Mouse (Mus musculus) liver, embryonic 14.5 days (tissue): Measurements from ENCODE around the gene Aplp2. TPM values are rescaled to one million over a fixed set of nuclear protein-coding genes. Genes with fewer than 3 reads are reported as not detected.

ENCODE experiments used
- ATAC-seq: fragments of 200-750 bp; cut with Nextera tagmentation; 2 replicates; pipeline ENCODE4 v1.8.0; 2017; ENCODE audit warnings: moderate number of reproducible peaks, mild to moderate bottlenecking, moderate library complexity; ENCODE audit not compliant: insufficient read depth
- DNase-seq, 3 experiments: peaks; one replicate each; pipeline ENCODE4 v3.0.0-alpha.2; 2012 to 2013; ENCODE audit warnings: low read depth in 3 of 3, low spot score in 3 of 3
- H3K27ac ChIP-seq: fragments of 300-500 bp; sonication (generic); 2 replicates; pipeline ENCODE4 v1.5.1; 2014; ENCODE audit warnings: moderate library complexity, mild to moderate bottlenecking, control low read depth, inconsistent platforms
- H3K27me3 ChIP-seq: fragments of 300-500 bp; sonication (generic); 2 replicates; pipeline ENCODE4 v1.6.1; 2014; ENCODE audit warnings: mild to moderate bottlenecking, low read length, moderate library complexity; ENCODE audit not compliant: control insufficient read depth, insufficient read depth
- H3K36me3 ChIP-seq: fragments of 300-500 bp; sonication (generic); replicated peaks from 2 replicates; pipeline ENCODE4 v1.6.1; 2014; ENCODE audit warnings: low read depth; ENCODE audit not compliant: control insufficient read depth, insufficient read depth
- H3K4me1 ChIP-seq, 2 experiments: fragments of 200-500 bp in 1 of 2; fragments of 300-500 bp in 1 of 2; sonication (generic) in 1 of 2; replicated peaks; 2 replicates each; pipeline ENCODE4 v1.6.1; 2012 to 2014; ENCODE audit warnings: antibody characterized with exemption in 1 of 2, inconsistent platforms in 1 of 2, low read length in 1 of 2; ENCODE audit not compliant: control insufficient read depth in 2 of 2, insufficient read depth in 2 of 2
- H3K4me2 ChIP-seq: fragments of 300-500 bp; sonication (generic); 2 replicates; pipeline ENCODE4 v1.6.1; 2014; ENCODE audit warnings: low read depth, mild to moderate bottlenecking, control low read depth, moderate library complexity
- H3K4me3 ChIP-seq, 2 experiments: fragments of 200-500 bp in 1 of 2; fragments of 300-500 bp in 1 of 2; sonication (generic) in 1 of 2; 2 replicates each; pipeline ENCODE4 v1.5.1; 2012 to 2014; ENCODE audit warnings: low read depth in 2 of 2, low read length in 2 of 2, mild to moderate bottlenecking in 2 of 2, control low read depth in 1 of 2, inconsistent platforms in 1 of 2, moderate library complexity in 1 of 2; ENCODE audit not compliant: insufficient read depth in 1 of 2
- H3K9ac ChIP-seq: fragments of 300-500 bp; sonication (generic); replicated peaks from 2 replicates; pipeline ENCODE4 v1.6.1; 2014; ENCODE audit warnings: mild to moderate bottlenecking, control low read depth, moderate library complexity
- H3K9me3 ChIP-seq: fragments of 300-500 bp; sonication (generic); 2 replicates; pipeline ENCODE4 v1.6.1; 2016; ENCODE audit warnings: low read length, mixed read lengths; ENCODE audit not compliant: control insufficient read depth
- CTCF ChIP-seq: IDR thresholded peaks from 2 replicates; pipeline ENCODE4 v1.5.1; 2016; ENCODE audit warnings: antibody characterized with exemption, low read depth, control low read depth
- EP300 ChIP-seq: IDR thresholded peaks from 2 replicates; pipeline ENCODE4 v1.6.1; 2016; ENCODE audit warnings: antibody characterized with exemption, low read depth
- WGBS: fragments of 180-500 bp; shearing (Covaris S2); extraction: QIAGEN DNeasy Blood & Tissue Kit; methylation state at CpG from one replicate; pipeline ENCODE4 v1.1.7; 2014; ENCODE audit not compliant: insufficient replicate concordance; 5-methylcytosine and 5-hydroxymethylcytosine counted together
- polyA plus RNA-seq, 2 experiments: library from polyadenylated mRNA; depleted of rRNA in 1 of 2; stranded (reverse) in 1 of 2; unstranded in 1 of 2; fragments of >200 nt; fragmentation: Nextera tagmentation in 1 of 2; extraction: Ambion mirVana in 1 of 2; gene quantifications; 2 replicates each; pipeline versions ENCODE4 v1.2.1 to v1.2.3; 2012 to 2014

Gene Aplp2
- polyA plus RNA-seq, 2 experiments = 120 to 163 TPM

GRCm38 (mm10) chr9:31253866-31254696 is 42.5 kb upstream of the Aplp2 start:
- WGBS = 21% methylated on average over 11 of the region's 11 CpGs
- Histone ChIP-seq H3K27ac (peak overlapping the region; percentile 90), H3K36me3 (no peaks in the 10 kb centered on the region), H3K27me3 (no peaks in the 10 kb centered on the region), H3K9me3 (no peaks in the 10 kb centered on the region), H3K4me2 (peak overlapping the region; percentile 84), H3K9ac (peak overlapping the region; percentile 70), H3K4me1 (peaks cover 53 to 59% of the 10 kb centered on the region in 2 experiments), H3K4me3 (peak overlapping the region; percentile 48)
- peak in 2 of 3 experiments; percentile 34 to 45 for DNase-seq
- TF ChIP-seq EP300 (peak; percentile 29; the same call in 1 of the 2 replicates), CTCF (no peak)
- peak; percentile 38 for ATAC-seq

GRCm38 (mm10) chr9:31253311-31253734 is 41.7 kb upstream of the Aplp2 start:
- H3K4me3 ChIP-seq = peak overlapping the region; percentile 48
- peak overlapping the region; percentile 84 for H3K4me2 ChIP-seq
- DNase-seq = peak in 1 of 3 experiments; percentile 41
- no peaks in the 10 kb centered on the region for H3K27me3 ChIP-seq
- no peak for ATAC-seq
- no peak for TF ChIP-seq EP300
- no peak for TF ChIP-seq CTCF
- peak overlapping the region; percentile 90 for H3K27ac ChIP-seq
- H3K4me1 ChIP-seq = peaks cover 53 to 58% of the 10 kb centered on the region in 2 experiments
- peak overlapping the region; percentile 70 for H3K9ac ChIP-seq
- H3K36me3 ChIP-seq = no peaks in the 10 kb centered on the region
- no peaks in the 10 kb centered on the region for H3K9me3 ChIP-seq
- WGBS = 3% methylated on average over 10 of the region's 10 CpGs

GRCm38 (mm10) chr9:31252182-31252799 is 40.7 kb upstream of the Aplp2 start:
- Histone ChIP-seq H3K4me1 (peaks cover 52 to 55% of the 10 kb centered on the region in 2 experiments), H3K9me3 (no peaks in the 10 kb centered on the region), H3K4me2 (peak overlapping the region; percentile 84), H3K9ac (peak overlapping the region; percentile 2), H3K4me3 (peak overlapping the region in 1 of 2 experiments; percentile 48; a peak in 2 of 4 replicates), H3K36me3 (no peaks in the 10 kb centered on the region), H3K27ac (peak overlapping the region; percentile 90), H3K27me3 (no peaks in the 10 kb centered on the region)
- TF ChIP-seq CTCF (no peak), EP300 (peak; percentile 75)
- peak; percentile 87 for DNase-seq
- WGBS = 37% methylated on average over 10 of the region's 10 CpGs
- ATAC-seq = peak; percentile 82

- H3K9ac ChIP-seq = no peak overlapping the region
- H3K4me3 ChIP-seq = no peak overlapping the region
- H3K36me3 ChIP-seq = no peaks in the 10 kb centered on the region
- H3K27ac ChIP-seq = no peak overlapping the region
- WGBS = 62% methylated on average over 8 of the region's 8 CpGs
- DNase-seq (no peak), ATAC-seq (no peak)
- H3K9me3 ChIP-seq = no peaks in the 10 kb centered on the region
- peaks cover 18 to 21% of the 10 kb centered on the region in 2 experiments for H3K4me1 ChIP-seq
- no peak overlapping the region for H3K4me2 ChIP-seq
- TF ChIP-seq EP300 (no peak), CTCF (no peak)
- H3K27me3 ChIP-seq = no peaks in the 10 kb centered on the region
Observed at GRCm38 (mm10) chr9:31247447-31248220, 36.0 kb upstream of the Aplp2 start.
